Mouse (Mus musculus) CH12.LX (cell line): ENCODE measurements around the gene Cacna2d4.

Experiments
- CTCF ChIP-seq, 2 experiments: IDR thresholded peaks in 1 of 2; conservative IDR thresholded peaks in 1 of 2; 2 replicates each; pipeline ENCODE4 v1.5.1; 2011 to 2012; ENCODE audit warnings: low read depth in 2 of 2, low read length in 2 of 2, improper control_type of control experiment in 1 of 2, inconsistent platforms in 1 of 2, mild to moderate bottlenecking in 1 of 2, moderate library complexity in 1 of 2
- EP300 ChIP-seq: IDR thresholded peaks from 2 replicates; pipeline ENCODE4 v1.6.1; 2011; ENCODE audit warnings: low read length, improper control_type of control experiment
- HCFC1 ChIP-seq: IDR thresholded peaks from 2 replicates; pipeline ENCODE4 v1.6.1; 2012; ENCODE audit warnings: low read depth, mild to moderate bottlenecking, inconsistent platforms, low read length, improper control_type of control experiment
- KAT2A ChIP-seq: IDR thresholded peaks from 2 replicates; pipeline ENCODE4 v1.6.1; 2012; ENCODE audit warnings: low read length, improper control_type of control experiment, inconsistent platforms; ENCODE audit not compliant: insufficient replicate concordance
- MAFK ChIP-seq: IDR thresholded peaks from 2 replicates; pipeline ENCODE4 v1.6.1; 2011; ENCODE audit warnings: low read length, improper control_type of control experiment; ENCODE audit not compliant: insufficient replicate concordance
- MAZ ChIP-seq: IDR thresholded peaks from 2 replicates; pipeline ENCODE4 v1.6.1; 2012; ENCODE audit warnings: low read depth, mild to moderate bottlenecking, inconsistent platforms, low read length, improper control_type of control experiment, moderate library complexity
- MEF2A ChIP-seq: IDR thresholded peaks from 2 replicates; pipeline ENCODE4 v1.6.1; 2014; ENCODE audit warnings: low read depth, mild to moderate bottlenecking, inconsistent platforms, low read length, improper control_type of control experiment, borderline replicate concordance
- POLR2A ChIP-seq: IDR thresholded peaks from 2 replicates; pipeline ENCODE4 v1.6.1; 2011; ENCODE audit warnings: low read depth, mild to moderate bottlenecking, improper control_type of control experiment, low read length
- POLR2AphosphoS2 ChIP-seq: IDR thresholded peaks from 2 replicates; pipeline ENCODE4 v1.6.1; 2011; ENCODE audit warnings: low read depth, low read length, improper control_type of control experiment
- TBP ChIP-seq: conservative IDR thresholded peaks from 2 replicates; pipeline ENCODE4 v1.6.1; 2011; ENCODE audit warnings: low read depth, low read length, improper control_type of control experiment
- ZC3H11A ChIP-seq: IDR thresholded peaks from 2 replicates; pipeline ENCODE4 v1.6.1; 2012; ENCODE audit warnings: low read depth, mild to moderate bottlenecking, inconsistent platforms, low read length, improper control_type of control experiment
- ZNF384 ChIP-seq: IDR thresholded peaks from 2 replicates; pipeline ENCODE4 v1.6.1; 2012; ENCODE audit warnings: low read depth, low read length, improper control_type of control experiment, inconsistent platforms

- TF ChIP-seq POLR2A: no peak
- no peak for TF ChIP-seq CTCF (conservative IDR thresholded peaks at IDR 0.05 in 1 of 2, IDR thresholded peaks at IDR 0.05 in 1 of 2; ENCODE audit: low read depth in 2 of 2, low read length in 2 of 2)
- no peak for TF ChIP-seq EP300
- TF ChIP-seq MEF2A: no peak
- TF ChIP-seq POLR2AphosphoS2: no peak
- TF ChIP-seq ZC3H11A: no peak
- no peak for TF ChIP-seq HCFC1
- no peak for TF ChIP-seq MAFK
- no peak for TF ChIP-seq TBP
- TF ChIP-seq MAZ: no peak
- no peak for TF ChIP-seq KAT2A
- no peak for TF ChIP-seq ZNF384
Measured at GRCm38 (mm10) chr6:119237427-119237989, 1.2 kb downstream of the Cacna2d4 start.
